Mouse (Mus musculus): ENCODE measurements around the gene Olfr1312. TPM values are rescaled to one million over a fixed set of nuclear protein-coding genes. Genes with fewer than 3 reads are reported as not detected.

Gene Olfr1312
- not detected for total RNA-seq (2023)

DNA sequence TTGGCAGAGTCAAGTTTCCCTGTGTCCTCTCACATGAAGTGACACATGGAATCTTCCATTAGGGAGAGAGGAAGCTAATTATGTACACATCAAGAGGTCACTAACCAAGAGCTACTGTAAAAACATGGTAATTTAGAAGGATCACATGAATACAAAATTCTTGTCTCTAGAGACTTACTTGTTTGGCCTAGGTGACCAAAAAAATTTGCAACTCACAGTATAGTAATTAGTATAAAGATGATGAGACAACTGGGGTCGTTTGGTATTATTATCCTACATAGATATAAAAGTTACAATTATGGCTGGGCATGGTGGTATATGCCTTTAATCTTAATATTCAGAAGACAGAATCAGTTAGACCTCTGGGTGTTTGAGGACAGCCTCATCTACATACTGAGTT is at the start of gene Olfr1312:
TSS of gene Olfr1312 (minus strand) at position 101 of the 400 bp plus-strand sequence.

DNA sequence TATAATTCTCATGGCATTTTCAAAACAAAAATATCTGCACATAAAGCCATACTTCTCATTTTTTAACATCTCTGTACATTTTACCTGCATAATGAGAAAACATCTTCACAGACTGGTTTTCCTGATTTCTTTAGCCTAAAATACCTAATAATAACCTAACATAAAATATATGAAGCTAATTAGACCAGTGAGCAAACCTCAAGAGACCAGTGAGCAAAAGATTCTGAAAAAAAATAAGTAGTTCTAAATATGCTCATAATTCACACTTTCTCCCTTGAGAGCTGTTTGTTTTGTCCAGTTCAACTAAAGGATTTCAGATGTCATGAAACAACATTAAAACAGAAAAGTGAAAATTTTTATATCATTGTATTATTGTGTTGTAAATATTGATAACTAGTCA is 46.6 kb upstream of the Olfr1312 start, which contains the start of gene Olfr1314:
TSS of gene Olfr1314 (minus strand) at position 101 of the 400 bp plus-strand sequence.

DNA sequence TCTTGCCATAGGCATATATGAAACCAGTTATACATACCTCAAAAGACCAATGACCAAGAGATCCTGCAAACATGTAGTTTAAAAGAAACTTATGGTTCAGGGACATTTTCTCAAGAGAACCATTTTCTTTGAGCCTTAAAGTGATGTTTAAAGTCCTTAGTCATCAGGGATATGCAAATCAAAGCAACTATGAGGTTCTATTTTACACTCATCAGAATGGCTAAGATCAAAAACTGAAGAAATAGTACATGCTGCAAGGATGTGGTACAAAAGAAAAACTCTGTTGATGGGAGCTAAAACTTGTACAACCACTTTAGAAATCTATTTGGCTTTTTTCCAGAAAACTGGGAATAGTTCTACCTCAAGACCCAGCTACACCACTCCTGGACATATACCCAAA is 27.7 kb upstream of the Olfr1312 start, which contains the start of gene Olfr1313:
TSS of gene Olfr1313 (minus strand) at position 101 of the 400 bp plus-strand sequence.

DNA sequence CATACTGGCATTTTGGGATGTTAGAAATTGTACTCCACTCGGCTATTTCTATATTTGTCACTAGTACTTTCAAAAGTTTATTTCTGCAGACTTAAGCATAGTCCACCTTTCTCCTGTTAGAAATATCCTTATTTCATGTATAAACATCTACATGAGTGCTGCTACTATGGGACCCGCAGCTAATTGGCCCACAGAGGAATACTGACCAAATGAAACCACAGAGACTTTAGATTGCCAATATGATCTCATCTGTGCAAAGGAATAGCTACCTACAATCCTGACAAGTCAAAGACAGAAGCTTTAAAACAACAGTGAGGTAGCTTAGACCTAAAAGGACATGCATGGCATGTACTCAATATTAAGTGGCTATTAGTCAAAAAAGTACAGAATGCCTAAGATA is 25.7 kb downstream of the Olfr1312 start, which contains the start of gene Olfr1311:
TSS of gene Olfr1311 (minus strand) at position 101 of the 400 bp plus-strand sequence.

DNA sequence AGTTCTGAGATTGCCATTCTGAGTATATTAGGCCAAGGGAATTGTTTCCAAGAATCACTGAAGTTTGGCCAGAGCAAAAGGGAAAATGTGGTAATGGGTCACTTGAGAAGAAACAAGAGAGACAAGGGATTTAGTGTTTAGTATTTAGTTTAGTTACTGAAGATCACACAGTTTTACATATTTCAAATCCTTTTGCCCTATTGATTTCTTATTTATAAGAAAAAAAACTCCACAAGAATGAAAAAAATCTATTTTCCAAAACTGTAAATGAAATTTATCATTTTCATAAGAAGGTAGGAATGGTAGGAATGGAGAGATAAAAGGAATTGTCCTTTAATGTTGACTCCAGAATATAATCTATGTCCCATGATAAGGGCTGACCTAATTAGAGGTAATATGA is 37.4 kb downstream of the Olfr1312 start, which contains the start of gene Olfr1310:
TSS of gene Olfr1310 (minus strand) at position 101 of the 400 bp plus-strand sequence.

DNA sequence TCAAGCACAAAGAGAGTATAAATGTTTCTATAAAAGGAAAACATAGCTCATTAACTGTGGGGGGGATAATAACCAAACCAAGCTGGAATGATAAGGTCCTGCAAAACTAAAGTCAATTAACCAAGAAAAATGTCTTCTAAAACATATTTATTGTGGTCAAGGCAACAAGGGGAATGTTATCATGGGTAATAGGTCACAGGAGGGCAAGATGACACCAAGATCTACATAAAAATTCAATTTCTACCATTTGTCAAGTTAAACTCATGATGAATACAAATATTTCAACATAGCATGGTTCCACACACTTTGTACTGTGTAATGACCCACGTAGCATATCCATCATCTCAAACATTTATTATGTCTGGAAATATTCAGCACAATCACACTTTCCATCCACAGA is 59.9 kb downstream of the Olfr1312 start, which contains the start of gene Olfr1309:
TSS of gene Olfr1309 (minus strand) at position 101 of the 400 bp plus-strand sequence.

Other genes with a start within 250 kb of the Olfr1312 start
- gene Olfr1303, start 229.9 kb downstream of the Olfr1312 start, total RNA-seq (2023): not detected
- gene Olfr1305, start 173.1 kb downstream of the Olfr1312 start, total RNA-seq (2023): not detected
- gene Olfr1306, start 134.0 kb downstream of the Olfr1312 start, total RNA-seq (2023): not detected
- 0.06 TPM for gene Olfr1307, start 100.8 kb downstream of the Olfr1312 start, total RNA-seq (2023)
- not detected for gene Olfr1308, start 85.3 kb downstream of the Olfr1312 start, total RNA-seq (2023)
- not detected for gene Olfr1309, start 60.0 kb downstream of the Olfr1312 start, total RNA-seq (2023)
- gene Olfr1310, start 37.5 kb downstream of the Olfr1312 start, total RNA-seq (2023): not detected
- not detected for gene Olfr1311, start 25.8 kb downstream of the Olfr1312 start, total RNA-seq (2023)
- not detected for gene Olfr1313, start 27.6 kb upstream of the Olfr1312 start, total RNA-seq (2023)
- gene Olfr1314, start 46.5 kb upstream of the Olfr1312 start, total RNA-seq (2023): not detected
- gene Olfr1315-ps1, start 65.2 kb upstream of the Olfr1312 start, total RNA-seq (2023): not detected
- not detected for gene Olfr1316, start 84.7 kb upstream of the Olfr1312 start, total RNA-seq (2023)
- gene Olfr1317, start 90.1 kb upstream of the Olfr1312 start, total RNA-seq (2023): not detected
- gene Olfr1318, start 104.0 kb upstream of the Olfr1312 start, total RNA-seq (2023): not detected
- gene Lpcat4, start 189.2 kb upstream of the Olfr1312 start, total RNA-seq (2023): 43.4 TPM
- not detected for gene Nutm1, start 209.1 kb upstream of the Olfr1312 start, total RNA-seq (2023)
- 66.9 TPM for gene Nop10, start 211.7 kb upstream of the Olfr1312 start, total RNA-seq (2023)
- gene Slc12a6, start 215.6 kb upstream of the Olfr1312 start, total RNA-seq (2023): 104 TPM
- not detected for gene Gm21985, start 216.1 kb upstream of the Olfr1312 start, total RNA-seq (2023)